Comparison of ENCODE assay signal across 12 mouse cellular contexts in the genomic region with DNA sequence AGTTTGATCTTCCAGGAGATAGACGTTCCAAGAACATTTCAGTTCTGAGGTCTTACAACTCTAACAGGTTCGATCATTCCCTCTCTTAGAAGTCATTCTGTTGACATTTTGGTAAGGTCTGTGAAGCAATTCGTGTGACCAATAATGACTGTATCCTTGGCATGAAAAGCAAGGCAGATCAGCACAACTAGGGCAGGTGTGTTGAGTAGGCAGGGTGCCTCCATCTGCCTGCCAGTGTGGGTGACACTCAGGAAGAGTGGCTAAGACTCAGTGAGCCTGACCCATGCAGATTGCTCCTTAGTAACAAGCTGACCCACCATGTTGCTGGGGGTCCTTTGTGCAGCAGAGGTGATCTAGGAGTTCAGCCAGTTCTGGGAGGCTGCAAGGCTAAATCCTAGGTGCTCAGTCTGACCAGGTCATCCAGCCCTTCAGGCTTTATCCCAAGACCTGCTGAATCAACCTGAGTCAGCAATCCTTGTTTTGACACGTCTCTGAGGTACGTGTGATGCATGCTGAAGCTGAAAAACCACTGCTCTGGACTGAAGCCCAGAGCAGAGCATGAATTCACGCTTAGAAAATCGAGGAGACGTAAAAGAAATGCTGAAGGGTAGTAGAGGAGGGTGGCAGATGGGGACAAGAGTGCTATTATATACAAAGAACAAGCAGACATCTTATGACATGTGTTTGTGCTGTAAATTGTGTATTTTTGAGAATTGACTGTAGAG.
A peak's percentile ranks its signal among the peaks of the same experiment; 100 is the strongest.
DNase-seq lines count a peak whose midpoint lies in the region; ATAC-seq lines count a peak whose summit lies in the region.
"Had no signal": no experiment of that assay in that cellular context is flagged by ENCODE, and none has a peak within 500 bp of the region (broad histone marks: within the 10 kb centered on the region; RNA-seq: fewer than 3 reads in every experiment).

No protein-coding gene starts in this region.

- H3K9ac ChIP-seq in forebrain, embryonic 16.5 days (replicated peaks; ENCODE audit: low read depth, low read length): no peak overlapping the region
- no peak overlapping the region for H3K9ac ChIP-seq in forebrain, embryonic 11.5 days (ENCODE audit: low read length)
- H3K9ac ChIP-seq: heart, embryonic 12.5 days; intestine, embryonic 15.5 days; lung, embryonic 14.5 days had no signal

- ATAC-seq in forebrain, embryonic 16.5 days: peak; percentile 43; the same call in 1 of the 2 replicates
- ATAC-seq in forebrain, embryonic 11.5 days (replicated peaks; ENCODE audit: low FRiP score): no peak
- ATAC-seq in frontal cortex, adult (ENCODE audit: low TSS enrichment): peak; percentile 69
- ATAC-seq in megakaryocyte-erythroid progenitor cell, adult 5-6 weeks (replicated peaks; ENCODE audit: low FRiP score, low TSS enrichment, poor library complexity, severe bottlenecking): no peak
- ATAC-seq: intestine, embryonic 15.5 days had no signal

- no peaks in the 10 kb centered on the region for H3K9me3 ChIP-seq in forebrain, embryonic 16.5 days (ENCODE audit: control insufficient read depth, low read length)
- H3K9me3 ChIP-seq in forebrain, embryonic 11.5 days (ENCODE audit: control insufficient read depth, low read length): no peaks in the 10 kb centered on the region
- H3K9me3 ChIP-seq: heart, embryonic 12.5 days; intestine, embryonic 15.5 days had no signal

- H3K4me3 ChIP-seq in forebrain, embryonic 16.5 days (replicated peaks; ENCODE audit: low read length): no peak overlapping the region
- no peak overlapping the region for H3K4me3 ChIP-seq in forebrain, embryonic 11.5 days (ENCODE audit: low read depth, low read length)
- H3K4me3 ChIP-seq: heart, embryonic 12.5 days; intestine, embryonic 15.5 days had no signal

- WGBS in forebrain, embryonic 16.5 days: 65% methylated on average over 8 of the region's 8 CpGs
- WGBS in forebrain, embryonic 11.5 days: 85% methylated on average over 8 of the region's 8 CpGs

- no peak overlapping the region for H3K27ac ChIP-seq in forebrain, embryonic 16.5 days (ENCODE audit: low read length)
- no peak overlapping the region for H3K27ac ChIP-seq in forebrain, embryonic 11.5 days (ENCODE audit: low read depth, low read length)
- H3K27ac ChIP-seq: intestine, embryonic 15.5 days had no signal

- H3K27me3 ChIP-seq in forebrain, embryonic 16.5 days (replicated peaks; ENCODE audit: control insufficient read depth, insufficient read depth, low read length): no peaks in the 10 kb centered on the region
- H3K27me3 ChIP-seq in forebrain, embryonic 11.5 days (ENCODE audit: control insufficient read depth, insufficient read depth, low read length): no peaks in the 10 kb centered on the region
- H3K27me3 ChIP-seq: heart, embryonic 12.5 days; intestine, embryonic 15.5 days had no signal

- no peaks in the 10 kb centered on the region for H3K4me1 ChIP-seq in forebrain, embryonic 16.5 days (replicated peaks; ENCODE audit: control insufficient read depth, insufficient read depth, low read length)
- H3K4me1 ChIP-seq in forebrain, embryonic 11.5 days (replicated peaks; ENCODE audit: control insufficient read depth, insufficient read depth, low read length): no peaks in the 10 kb centered on the region
- H3K4me1 ChIP-seq: heart, embryonic 12.5 days; intestine, embryonic 15.5 days had no signal

- DNase-seq in forebrain, embryonic 11.5 days (ENCODE audit: low spot score): no peak
- peak; percentile 12 to 15 for DNase-seq in urinary bladder, adult 18-20 months (ENCODE audit: low spot score in 2 of 2)
- DNase-seq in urinary bladder, adult 2 months (ENCODE audit: low spot score): no peak
- peak; percentile 2 to 4 for DNase-seq in right cerebral cortex, postnatal 36 days (ENCODE audit: low spot score in 2 of 2)
- no peak for DNase-seq in embryo, embryonic 11 days
- DNase-seq: lung, embryonic 14.5 days; retina, postnatal 1 day had no signal

- no peak overlapping the region for H3K4me2 ChIP-seq in forebrain, embryonic 16.5 days (ENCODE audit: low read length)
- H3K4me2 ChIP-seq in forebrain, embryonic 11.5 days (ENCODE audit: low read depth, low read length, severe bottlenecking): no peak overlapping the region
- H3K4me2 ChIP-seq: heart, embryonic 12.5 days; intestine, embryonic 15.5 days; lung, embryonic 14.5 days had no signal

- H3K36me3 ChIP-seq in forebrain, embryonic 16.5 days (ENCODE audit: control insufficient read depth, insufficient read depth): no peaks in the 10 kb centered on the region
- H3K36me3 ChIP-seq in forebrain, embryonic 11.5 days (ENCODE audit: control insufficient read depth, insufficient read depth, low read length): no peaks in the 10 kb centered on the region
- H3K36me3 ChIP-seq: heart, embryonic 12.5 days; intestine, embryonic 15.5 days had no signal

Comparison
In these comparisons a context has a peak if more than half of its experiments do, and no peak if none do; other contexts are left out.
1. ATAC-seq: peak in forebrain, embryonic 16.5 days (single experiment) and frontal cortex, adult (single experiment); none in forebrain, embryonic 11.5 days (single experiment) and megakaryocyte-erythroid progenitor cell, adult 5-6 weeks (single experiment).
2. DNase-seq: peak in urinary bladder, adult 18-20 months (2 of 2) and right cerebral cortex, postnatal 36 days (2 of 2); none in forebrain, embryonic 11.5 days (single experiment), urinary bladder, adult 2 months (single experiment) and embryo, embryonic 11 days (single experiment).